Mouse (Mus musculus) thymus, adult 2 months (tissue): ENCODE data around the gene Tmem184a.

ENCODE experiments used
- CTCF ChIP-seq: fragments of 200-500 bp; IDR thresholded peaks from 2 replicates; pipeline ENCODE4 v1.5.1; 2012; ENCODE audit warnings: mild to moderate bottlenecking, control low read depth, low read length, moderate library complexity, borderline replicate concordance; ENCODE audit not compliant: control insufficient read depth, poor library complexity, insufficient read depth; ENCODE audit errors: extremely low read depth
- POLR2A ChIP-seq: fragments of 200-500 bp; IDR thresholded peaks from 2 replicates; pipeline ENCODE4 v1.6.1; 2012; ENCODE audit warnings: mild to moderate bottlenecking, low read length, control low read depth, moderate library complexity; ENCODE audit not compliant: control insufficient read depth, poor library complexity, insufficient read depth; ENCODE audit errors: extremely low read depth

DNA sequence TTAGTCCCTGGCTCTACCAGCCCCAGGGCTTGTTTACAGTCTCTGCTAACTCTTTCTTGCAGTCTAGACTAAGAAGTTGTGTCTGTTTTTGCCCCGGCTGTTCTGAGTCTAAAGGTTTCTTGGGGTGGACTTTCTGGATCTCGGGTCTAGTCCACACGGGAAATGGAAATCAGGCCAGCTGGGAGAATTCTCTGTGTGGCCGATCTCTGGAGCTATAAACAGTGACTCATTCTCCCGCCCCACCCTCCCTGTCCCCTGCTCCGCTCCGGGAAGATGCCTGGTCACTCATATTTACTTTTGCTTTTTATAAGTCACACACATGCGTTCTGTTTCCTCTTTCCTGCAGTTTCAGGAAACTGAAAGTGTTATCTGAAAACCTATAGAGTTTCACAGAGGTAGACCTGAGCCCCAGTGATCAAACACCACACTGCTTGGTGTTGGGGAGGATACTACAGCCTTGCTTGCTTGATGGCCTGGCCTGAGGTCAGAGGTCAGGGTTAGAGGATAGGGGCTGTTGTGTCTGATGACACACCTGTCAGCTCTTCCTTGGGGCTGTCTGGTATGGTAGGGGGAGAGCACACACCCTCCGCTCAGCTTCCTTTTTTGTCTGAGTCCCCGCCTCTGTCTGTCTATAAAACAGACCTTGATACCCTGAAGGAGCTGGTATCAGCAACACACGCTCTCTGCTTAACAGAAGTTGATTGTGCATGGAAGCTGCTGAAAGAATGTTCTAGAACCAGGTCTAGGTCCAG, 26.2 kb downstream of the Tmem184a start:
- no peak for TF ChIP-seq CTCF
- TF ChIP-seq POLR2A: no peak
